Mouse (Mus musculus) E14TG2a.4 (cell line): ENCODE data around the gene Agtr1b.

Experiments used
- H3K27me3 ChIP-seq: 2 replicates; pipeline ENCODE4 v1.6.1; 2014; ENCODE audit warnings: low read length, control low read depth; ENCODE audit not compliant: insufficient read depth
- H3K36me3 ChIP-seq: 2 replicates; pipeline ENCODE4 v1.6.1; 2014; ENCODE audit warnings: low read length, control low read depth; ENCODE audit not compliant: insufficient read depth
- H3K4me1 ChIP-seq: replicated peaks from 2 replicates; pipeline ENCODE4 v1.6.1; 2014; ENCODE audit warnings: low read depth, low read length, control low read depth
- H3K4me3 ChIP-seq: replicated peaks from 2 replicates; pipeline ENCODE4 v1.5.1; 2014; ENCODE audit warnings: mild to moderate bottlenecking, low read length
- H3K9me3 ChIP-seq: 2 replicates; pipeline ENCODE4 v1.6.1; 2014; ENCODE audit warnings: low read length, control low read depth
- CTCF ChIP-seq: conservative IDR thresholded peaks from 2 replicates; pipeline ENCODE4 v1.5.1; 2014; ENCODE audit warnings: low read length
- NANOG ChIP-seq: IDR thresholded peaks from 2 replicates; pipeline ENCODE4 v1.6.1; 2014; ENCODE audit warnings: borderline replicate concordance, low read length, mixed read lengths
- POU5F1 ChIP-seq: IDR thresholded peaks from 2 replicates; pipeline ENCODE4 v1.6.1; 2014; ENCODE audit warnings: low read length, borderline replicate concordance

Agtr1b gene

DNA sequence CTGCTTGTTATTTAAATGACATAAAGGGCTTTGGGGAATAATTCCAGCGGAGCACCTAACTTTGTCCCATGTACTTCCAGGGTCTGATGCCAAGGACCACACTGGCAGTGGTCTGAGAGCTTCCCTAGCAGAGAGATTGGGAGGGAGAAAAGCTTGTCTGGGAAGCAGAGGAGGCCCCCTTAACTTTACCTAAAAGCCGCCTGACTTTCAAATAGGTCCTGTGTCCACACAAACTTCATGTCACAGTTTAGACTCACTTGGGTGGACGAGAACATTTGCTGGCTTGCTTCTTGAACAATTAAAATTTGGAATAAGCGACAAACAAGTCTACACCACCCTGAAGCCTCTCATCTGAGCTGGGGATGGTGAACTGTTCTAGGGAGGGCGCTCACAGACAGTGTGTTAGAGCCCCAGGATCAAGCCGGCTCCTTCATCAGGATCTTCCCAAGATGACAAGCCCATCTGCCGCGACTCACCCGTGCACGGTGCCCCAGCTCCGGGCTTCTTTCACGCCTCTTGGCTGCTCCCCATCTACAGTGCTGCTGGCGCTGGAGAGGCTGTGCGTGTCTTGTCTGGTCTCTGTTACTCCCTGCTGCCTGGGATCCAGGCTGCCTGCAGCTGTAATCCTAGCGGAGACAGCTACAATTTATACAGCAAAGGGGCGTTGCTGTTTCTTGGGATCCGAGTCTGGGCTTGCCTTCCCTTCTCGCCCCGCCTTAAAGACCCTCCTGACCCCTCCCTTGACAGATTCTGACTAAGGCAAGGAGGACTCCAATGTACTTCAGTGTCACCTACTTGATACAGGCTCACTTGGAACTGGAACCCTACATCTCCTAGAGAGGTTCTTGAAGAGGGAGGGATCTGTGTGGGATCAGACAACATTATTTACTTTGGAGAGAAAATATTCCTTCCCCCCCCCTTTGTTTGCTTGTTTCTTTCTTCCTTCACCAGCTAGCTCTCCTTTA lies at the start of gene Agtr1b:
Gene Agtr1b (minus strand): TSS at position 620 of the 965 bp plus-strand sequence.
- peak within 1 kb of the TSS; percentile 39 for H3K4me3 ChIP-seq
- no peaks in the 10 kb centered on the region for H3K36me3 ChIP-seq
- TF ChIP-seq CTCF = no peak
- no peak for TF ChIP-seq POU5F1
- TF ChIP-seq NANOG = no peak
- 0 out of 2 replicates have a peak, but pooled peaks cover 5% of the 10 kb centered on the region for H3K4me1 ChIP-seq
- H3K27me3 ChIP-seq = no peaks in the 10 kb centered on the region; the same call in 1 of the 2 replicates
- no peaks in the 10 kb centered on the region for H3K9me3 ChIP-seq

- no peaks in the 10 kb centered on the region for H3K27me3 ChIP-seq
- H3K36me3 ChIP-seq = no peaks in the 10 kb centered on the region
- H3K4me1 ChIP-seq = no peaks in the 10 kb centered on the region
- TF ChIP-seq NANOG (no peak), CTCF (no peak), POU5F1 (no peak)
- no peaks in the 10 kb centered on the region for H3K9me3 ChIP-seq
- no peak overlapping the region for H3K4me3 ChIP-seq
Observed at GRCm38 (mm10) chr3:20353598-20353997, 13.4 kb downstream of the Agtr1b start.

DNA sequence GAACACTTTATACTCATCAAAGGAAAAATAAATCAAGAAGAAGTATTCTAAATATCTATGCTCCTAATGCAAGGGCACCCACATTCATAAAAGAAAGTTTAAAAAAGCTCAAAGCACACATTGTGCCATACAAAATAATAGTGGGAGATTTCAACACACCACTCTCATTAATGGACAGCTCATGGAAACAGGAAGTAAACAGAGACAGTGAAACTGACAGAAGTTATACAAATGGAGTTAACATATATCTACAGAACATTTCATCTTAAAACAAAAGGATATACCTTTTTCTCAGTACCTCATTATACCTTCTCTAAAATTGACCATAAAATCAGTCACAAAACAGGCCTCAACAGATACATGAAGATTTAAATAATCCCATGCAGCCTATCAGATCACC lies 18.8 kb downstream of the Agtr1b start:
- TF ChIP-seq CTCF = no peak
- no peaks in the 10 kb centered on the region for H3K9me3 ChIP-seq
- no peak overlapping the region for H3K4me3 ChIP-seq

GRCm38 (mm10) chr3:20340402-20340801 lies 26.6 kb downstream of the Agtr1b start:
- no peak overlapping the region for H3K4me3 ChIP-seq
- TF ChIP-seq NANOG = no peak
- TF ChIP-seq CTCF = no peak
- no peak for TF ChIP-seq POU5F1
- H3K36me3 ChIP-seq = no peaks in the 10 kb centered on the region
- H3K4me1 ChIP-seq = no peaks in the 10 kb centered on the region
- no peaks in the 10 kb centered on the region for H3K9me3 ChIP-seq
- H3K27me3 ChIP-seq = no peaks in the 10 kb centered on the region

More for the DNA sequence above, 18.8 kb downstream of the Agtr1b start:
- Histone ChIP-seq H3K36me3 (no peaks in the 10 kb centered on the region), H3K4me1 (no peaks in the 10 kb centered on the region), H3K27me3 (no peaks in the 10 kb centered on the region)

GRCm38 (mm10) chr3:20334681-20335080 lies 32.3 kb downstream of the Agtr1b start:
- no peak for TF ChIP-seq NANOG
- peak; percentile 49 for TF ChIP-seq CTCF
- Histone ChIP-seq H3K36me3 (no peaks in the 10 kb centered on the region), H3K9me3 (no peaks in the 10 kb centered on the region), H3K4me1 (no peaks in the 10 kb centered on the region), H3K4me3 (no peak overlapping the region), H3K27me3 (no peaks in the 10 kb centered on the region)

DNA sequence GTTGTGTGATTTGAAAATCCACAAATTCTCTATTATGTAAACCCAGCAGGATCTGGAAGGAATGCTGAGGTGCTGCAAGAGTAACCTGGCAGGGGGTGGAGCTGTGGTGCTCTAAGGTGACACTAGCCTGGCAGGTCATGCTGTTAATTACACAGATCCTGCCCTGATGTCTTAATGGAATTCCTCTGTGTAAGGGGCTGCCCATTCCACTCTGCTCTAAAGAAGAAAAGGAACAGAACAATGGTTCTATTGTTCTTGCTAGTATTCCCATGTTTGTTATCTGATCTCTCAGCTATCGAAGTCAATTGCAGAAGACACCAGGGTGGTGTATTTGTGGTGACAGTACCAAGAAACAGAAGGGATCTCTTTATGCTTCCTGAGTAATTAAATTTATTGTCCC lies 49.7 kb downstream of the Agtr1b start:
- no peak for TF ChIP-seq CTCF
- TF ChIP-seq POU5F1 = no peak
- TF ChIP-seq NANOG = peak; percentile 93
- Histone ChIP-seq H3K36me3 (no peaks in the 10 kb centered on the region), H3K27me3 (no peaks in the 10 kb centered on the region), H3K9me3 (peaks cover 13% of the 10 kb centered on the region), H3K4me3 (no peak overlapping the region), H3K4me1 (0 out of 2 replicates have a peak, but pooled peaks cover 3% of the 10 kb centered on the region)

GRCm38 (mm10) chr3:20309142-20309541 lies 57.8 kb downstream of the Agtr1b start:
- Histone ChIP-seq H3K4me1 (no peaks in the 10 kb centered on the region), H3K9me3 (peaks cover 13% of the 10 kb centered on the region), H3K27me3 (no peaks in the 10 kb centered on the region), H3K36me3 (no peaks in the 10 kb centered on the region), H3K4me3 (no peak overlapping the region)
- TF ChIP-seq NANOG (no peak), CTCF (no peak), POU5F1 (no peak)

DNA sequence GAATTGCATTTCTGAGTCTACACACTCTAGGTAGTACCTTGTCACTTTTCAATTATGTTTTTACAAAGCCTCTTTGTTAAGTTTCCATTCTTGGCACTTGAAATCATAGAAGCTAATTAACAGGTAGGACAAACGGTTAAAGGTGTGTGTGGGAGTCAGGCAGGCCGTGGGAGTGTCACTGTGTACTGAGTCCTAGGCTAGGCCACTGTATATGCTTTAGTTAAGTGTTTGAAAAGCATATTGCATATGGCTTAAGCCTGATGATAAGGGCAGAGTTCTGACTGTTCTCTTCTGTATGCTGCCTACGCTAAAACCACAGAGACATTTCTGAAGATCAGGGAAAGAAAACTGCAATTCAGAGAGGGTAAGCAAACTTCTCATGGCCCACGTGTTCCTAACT lies 59.7 kb downstream of the Agtr1b start:
- H3K4me3 ChIP-seq = no peak overlapping the region
- H3K9me3 ChIP-seq = peaks cover 28% of the 10 kb centered on the region
- H3K36me3 ChIP-seq = no peaks in the 10 kb centered on the region
- H3K27me3 ChIP-seq = no peaks in the 10 kb centered on the region
- H3K4me1 ChIP-seq = no peaks in the 10 kb centered on the region
- no peak for TF ChIP-seq POU5F1
- no peak for TF ChIP-seq NANOG
- TF ChIP-seq CTCF = no peak

- Histone ChIP-seq H3K4me3 (no peak overlapping the region), H3K4me1 (no peaks in the 10 kb centered on the region), H3K27me3 (no peaks in the 10 kb centered on the region), H3K9me3 (peaks cover 28% of the 10 kb centered on the region), H3K36me3 (no peaks in the 10 kb centered on the region)
- no peak for TF ChIP-seq POU5F1
- TF ChIP-seq NANOG = no peak
- no peak for TF ChIP-seq CTCF
Observed at GRCm38 (mm10) chr3:20304758-20305352, 62.1 kb downstream of the Agtr1b start.
